In the genomic region with DNA sequence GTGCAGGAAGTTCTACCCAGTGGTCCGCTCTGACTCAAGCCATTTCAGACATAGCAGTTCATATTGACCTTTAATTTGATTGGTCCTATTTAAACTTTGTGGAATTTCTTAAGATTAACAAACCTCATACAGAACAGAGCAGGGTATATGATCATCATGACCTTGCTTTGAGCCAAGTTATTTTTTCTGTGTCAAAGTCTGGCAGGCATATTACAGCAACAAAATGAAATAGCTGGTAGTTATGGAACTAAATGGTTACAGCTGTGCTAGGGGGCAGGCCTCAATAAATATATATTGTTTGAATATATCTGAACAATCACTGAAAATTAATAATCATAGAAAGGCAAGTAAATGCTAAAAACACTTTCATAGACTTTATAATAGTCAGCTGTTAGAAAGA, we compare ENCODE assay signal across 35 mouse cellular contexts.
"Had no signal": no experiment of that assay in that cellular context is flagged by ENCODE, and none has a peak within 500 bp of the region (broad histone marks: within the 10 kb centered on the region; RNA-seq: fewer than 3 reads in every experiment).

No protein-coding gene starts in this region.

- H3K4me2 ChIP-seq: heart, embryonic 11.5 days; heart, embryonic 12.5 days; heart, embryonic 13.5 days; heart, embryonic 15.5 days; hindbrain, embryonic 12.5 days; hindbrain, embryonic 13.5 days; hindbrain, embryonic 14.5 days; hindbrain, embryonic 15.5 days; intestine, embryonic 15.5 days; kidney, embryonic 15.5 days had no signal

- H3K4me1 ChIP-seq: heart, embryonic 10.5 days; heart, embryonic 12.5 days; heart, embryonic 13.5 days; heart, embryonic 15.5 days; hindbrain, embryonic 10.5 days; hindbrain, embryonic 12.5 days; hindbrain, embryonic 13.5 days; hindbrain, embryonic 15.5 days; intestine, embryonic 15.5 days; kidney, embryonic 15.5 days had no signal

- H3K27me3 ChIP-seq: heart, embryonic 12.5 days; heart, embryonic 13.5 days; heart, embryonic 15.5 days; hindbrain, embryonic 12.5 days; hindbrain, embryonic 13.5 days; hindbrain, embryonic 15.5 days; intestine, embryonic 15.5 days; kidney, embryonic 15.5 days had no signal

- H3K36me3 ChIP-seq: heart, embryonic 10.5 days; heart, embryonic 12.5 days; heart, embryonic 13.5 days; heart, embryonic 15.5 days; hindbrain, embryonic 10.5 days; hindbrain, embryonic 12.5 days; hindbrain, embryonic 13.5 days; hindbrain, embryonic 15.5 days; intestine, embryonic 15.5 days; kidney, embryonic 15.5 days had no signal

- H3K4me3 ChIP-seq: heart, embryonic 10.5 days; heart, embryonic 12.5 days; heart, embryonic 13.5 days; heart, embryonic 15.5 days; hindbrain, embryonic 10.5 days; hindbrain, embryonic 12.5 days; hindbrain, embryonic 13.5 days; hindbrain, embryonic 15.5 days; intestine, embryonic 15.5 days; kidney, embryonic 15.5 days; layer of hippocampus, adult 2 months had no signal

- H3K9ac ChIP-seq: heart, embryonic 12.5 days; heart, embryonic 13.5 days; heart, embryonic 15.5 days; hindbrain, embryonic 12.5 days; hindbrain, embryonic 13.5 days; hindbrain, embryonic 14.5 days; hindbrain, embryonic 15.5 days; intestine, embryonic 15.5 days; kidney, embryonic 15.5 days had no signal

- ATAC-seq: hindbrain, embryonic 16.5 days; hindbrain, postnatal 0 days; inflammation-experienced regulatory T-cells, adult 6 months; intestine, embryonic 15.5 days; intestine, embryonic 16.5 days; intestine, postnatal 0 days had no signal

- H3K27ac ChIP-seq: heart, embryonic 10.5 days; heart, embryonic 13.5 days; heart, embryonic 15.5 days; hindbrain, embryonic 10.5 days; hindbrain, embryonic 12.5 days; hindbrain, embryonic 13.5 days; hindbrain, embryonic 14.5 days; hindbrain, embryonic 15.5 days; hindbrain, postnatal 0 days; intestine, embryonic 15.5 days; kidney, embryonic 15.5 days; kidney, postnatal 0 days; layer of hippocampus, adult 2 months had no signal

- DNase-seq: heart, postnatal 10 days; heart, postnatal 14 days; heart, postnatal 36 days; heart, postnatal 4 days; kidney, adult 11 months; kidney, adult 18-20 months; kidney, adult 2 months; kidney, adult 8-10 months; kidney, adult 9 months; kidney, postnatal 10 days; kidney, postnatal 14 days; kidney, postnatal 25 days; kidney, postnatal 36 days; kidney, postnatal 4 days; layer of hippocampus, adult 9-11 months; layer of hippocampus, postnatal 36 days had no signal

- H3K9me3 ChIP-seq: heart, embryonic 10.5 days; heart, embryonic 12.5 days; heart, embryonic 13.5 days; heart, embryonic 15.5 days; hindbrain, embryonic 10.5 days; hindbrain, embryonic 12.5 days; hindbrain, embryonic 13.5 days; hindbrain, embryonic 15.5 days; intestine, embryonic 15.5 days; kidney, embryonic 15.5 days had no signal
